Comparison of ENCODE assay signal across 23 mouse cellular contexts in the genomic region with DNA sequence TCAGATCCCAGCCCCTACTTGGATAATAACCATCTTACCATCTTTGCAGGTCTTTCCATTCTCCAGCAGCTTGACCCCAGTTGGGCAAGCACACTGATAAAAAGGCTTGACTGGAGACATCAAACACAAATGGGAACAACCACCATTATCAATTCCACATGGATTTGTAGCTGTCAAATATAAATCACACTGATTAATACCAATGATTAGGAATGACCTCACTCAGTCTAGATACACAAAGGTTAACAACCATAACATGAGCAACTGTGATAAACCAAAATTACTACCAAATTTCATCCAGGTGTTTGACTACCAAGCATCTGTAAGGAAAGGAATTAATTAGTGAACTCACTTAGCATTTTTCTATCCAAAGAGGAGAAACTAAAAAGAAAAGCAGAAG.
"Had no signal": no experiment of that assay in that cellular context is flagged by ENCODE, and none has a peak within 500 bp of the region (broad histone marks: within the 10 kb centered on the region; RNA-seq: fewer than 3 reads in every experiment).

No protein-coding gene starts in this region.

- H3K4me3 ChIP-seq: limb, embryonic 10.5 days; limb, embryonic 13.5 days; liver, embryonic 12.5 days; liver, embryonic 15.5 days; lung, embryonic 15.5 days; megakaryocyte, embryonic 14.5 days; neural tube, embryonic 12.5 days; neural tube, embryonic 15.5 days had no signal

- DNase-seq: kidney, adult 18-20 months; kidney, adult 9 months; kidney, postnatal 10 days; kidney, postnatal 36 days; layer of hippocampus, adult 9-11 months; liver; lung, adult 18-20 months; lung, postnatal 10 days; lung, postnatal 36 days; midbrain, embryonic 14.5 days; right cerebral cortex, adult 18-20 months; right cerebral cortex, postnatal 14 days; right cerebral cortex, postnatal 4 days; thymus, postnatal 25 days had no signal

- H3K27ac ChIP-seq: limb, embryonic 10.5 days; limb, embryonic 13.5 days; liver, embryonic 12.5 days; liver, embryonic 15.5 days; lung, embryonic 15.5 days; neural tube, embryonic 12.5 days; neural tube, embryonic 15.5 days; stomach, postnatal 0 days had no signal
